Comparison of ENCODE assay signal across 32 mouse cellular contexts in the genomic region with DNA sequence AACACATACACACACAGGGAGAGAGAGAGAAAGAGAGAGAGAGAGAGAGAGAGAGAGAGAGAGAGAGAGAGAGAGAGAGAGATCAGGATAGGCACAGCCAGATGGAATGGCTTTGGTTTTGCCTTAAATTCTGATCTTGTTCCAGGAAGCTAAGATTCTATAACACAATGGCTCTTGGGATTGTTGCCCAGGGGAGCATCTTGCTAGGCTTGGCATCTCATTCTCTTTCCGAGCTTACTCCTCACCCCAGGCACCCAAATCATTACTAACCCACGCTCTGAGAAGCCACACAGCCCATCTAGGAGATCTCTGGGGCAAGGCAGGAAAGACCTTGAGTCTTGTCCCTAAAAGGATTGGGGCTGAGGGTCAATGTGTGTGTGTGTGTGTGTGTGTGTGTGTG. TPM values are rescaled to one million over a fixed set of nuclear protein-coding genes. Genes with fewer than 3 reads are reported as not detected.
"Had no signal": no experiment of that assay in that cellular context is flagged by ENCODE, and none has a peak within 500 bp of the region (broad histone marks: within the 10 kb centered on the region; RNA-seq: fewer than 3 reads in every experiment).

No protein-coding gene starts in this region.

- DNase-seq: left cerebral cortex, postnatal 4 days; liver; liver, embryonic 13.5 days; liver, postnatal 0 days; lung, adult 18-20 months; lung, adult 2 months; lung, embryonic 14.5 days; lung, postnatal 10 days; lung, postnatal 14 days; lung, postnatal 36 days; lung, postnatal 4 days; midbrain, embryonic 14.5 days had no signal

- H3K4me1 ChIP-seq: limb, embryonic 12.5 days; limb, embryonic 13.5 days; limb, embryonic 15.5 days; liver, embryonic 15.5 days; lung, embryonic 15.5 days; midbrain, embryonic 12.5 days; midbrain, embryonic 13.5 days; midbrain, embryonic 15.5 days; neural tube, embryonic 12.5 days had no signal

- H3K4me3 ChIP-seq: limb, embryonic 10.5 days; limb, embryonic 12.5 days; limb, embryonic 13.5 days; limb, embryonic 15.5 days; liver, embryonic 12.5 days; liver, embryonic 13.5 days; liver, embryonic 15.5 days; lung, embryonic 15.5 days; megakaryocyte, embryonic 14.5 days; midbrain, embryonic 10.5 days; midbrain, embryonic 12.5 days; midbrain, embryonic 13.5 days; midbrain, embryonic 15.5 days; myocyte; neural tube, embryonic 12.5 days had no signal

- H3K27ac ChIP-seq: limb, embryonic 10.5 days; limb, embryonic 12.5 days; limb, embryonic 13.5 days; limb, embryonic 15.5 days; liver, embryonic 12.5 days; liver, embryonic 13.5 days; liver, embryonic 14.5 days; liver, embryonic 15.5 days; lung, embryonic 15.5 days; macrophage; midbrain, embryonic 10.5 days; midbrain, embryonic 12.5 days; midbrain, embryonic 13.5 days; midbrain, embryonic 15.5 days; neural tube, embryonic 12.5 days had no signal

- H3K27me3 ChIP-seq: limb, embryonic 12.5 days; limb, embryonic 13.5 days; limb, embryonic 15.5 days; liver, embryonic 12.5 days; liver, embryonic 13.5 days; liver, embryonic 15.5 days; lung, embryonic 15.5 days; megakaryocyte, embryonic 14.5 days; midbrain, embryonic 12.5 days; midbrain, embryonic 13.5 days; midbrain, embryonic 15.5 days; neural tube, embryonic 12.5 days had no signal

- ATAC-seq: liver, embryonic 12.5 days; liver, postnatal 0 days; lung, postnatal 0 days; midbrain, embryonic 13.5 days; midbrain, embryonic 15.5 days; midbrain, embryonic 16.5 days had no signal

RNA-seq across cellular contexts. Expression of gene Plekhh1, which starts 55.2 kb away (rescaled TPM):
- total RNA-seq: megakaryocyte-erythroid progenitor cell, adult 5-6 weeks; monocyte, adult 5-6 weeks had no signal
